Mouse (Mus musculus) urinary bladder, postnatal 4 days (tissue): ENCODE results near the gene Ffar4.

Experiments used
- DNase-seq, 2 experiments: peaks; one replicate each; pipeline ENCODE4 v3.0.0; 2021 to 2022; ENCODE audit warnings: low spot score in 2 of 2

Ffar4 gene

GRCm38 (mm10) chr19:38107871-38108270, 11.0 kb downstream of the Ffar4 start:
- no peak for DNase-seq

- no peak for DNase-seq
Observed at GRCm38 (mm10) chr19:38109506-38110242, 12.8 kb downstream of the Ffar4 start.

GRCm38 (mm10) chr19:38111056-38111455, 14.2 kb downstream of the Ffar4 start:
- no peak for DNase-seq

GRCm38 (mm10) chr19:38112575-38112974, 15.7 kb downstream of the Ffar4 start:
- no peak for DNase-seq

GRCm38 (mm10) chr19:38114834-38115491, 18.1 kb downstream of the Ffar4 start:
- DNase-seq = no peak

- DNase-seq = no peak
Observed at GRCm38 (mm10) chr19:38120123-38120760, 23.4 kb downstream of the Ffar4 start.

- DNase-seq = no peak
Observed at GRCm38 (mm10) chr19:38123921-38124320, 27.1 kb downstream of the Ffar4 start.

GRCm38 (mm10) chr19:38124401-38125218, 27.7 kb downstream of the Ffar4 start:
- peak in 1 of 2 experiments; percentile 24 for DNase-seq

- no peak for DNase-seq
Observed at GRCm38 (mm10) chr19:38125219-38125610, 28.3 kb downstream of the Ffar4 start, which contains the start of gene Rbp4. TSS of gene Rbp4 (minus strand) at chr19:38125281.

- no peak for DNase-seq
Observed at GRCm38 (mm10) chr19:38126656-38127055, 29.8 kb downstream of the Ffar4 start.

- no peak for DNase-seq
Observed at GRCm38 (mm10) chr19:38132481-38132880, 35.6 kb downstream of the Ffar4 start, which contains the start of gene Pde6c. TSS of gene Pde6c (plus strand) at chr19:38132781.

GRCm38 (mm10) chr19:38133986-38134385, 37.1 kb downstream of the Ffar4 start:
- no peak for DNase-seq

GRCm38 (mm10) chr19:38134806-38135205, 37.9 kb downstream of the Ffar4 start:
- DNase-seq = no peak

- DNase-seq = no peak
Observed at GRCm38 (mm10) chr19:38143540-38144271, 46.8 kb downstream of the Ffar4 start.

- no peak for DNase-seq
Observed at GRCm38 (mm10) chr19:38156243-38156642, 59.4 kb downstream of the Ffar4 start.

GRCm38 (mm10) chr19:38161648-38162354, 64.9 kb downstream of the Ffar4 start:
- no peak for DNase-seq
